Mouse (Mus musculus) testis, adult 2 months (tissue): ENCODE results near the gene Mal.

Source experiments
- CTCF ChIP-seq: fragments of 200-500 bp; IDR thresholded peaks from 2 replicates; pipeline ENCODE4 v1.5.1; 2012; ENCODE audit warnings: low read depth, mild to moderate bottlenecking, inconsistent platforms, low read length, moderate library complexity; ENCODE audit not compliant: control insufficient read depth, insufficient read depth, insufficient replicate concordance
- POLR2A ChIP-seq: fragments of 200-500 bp; IDR thresholded peaks from 2 replicates; pipeline ENCODE4 v1.6.1; 2012; ENCODE audit warnings: low read depth, mild to moderate bottlenecking, inconsistent platforms, low read length, moderate library complexity; ENCODE audit not compliant: control insufficient read depth

GRCm38 (mm10) chr2:127632601-127633000 lies 23.9 kb downstream of the Mal start:
- no peak for TF ChIP-seq CTCF
- TF ChIP-seq POLR2A, result no peak
